Mouse (Mus musculus): ENCODE data around the gene Urgcp.

Gene Urgcp

GRCm38 (mm10) chr11:5787671-5788055 is 25.5 kb upstream of the Urgcp start:
- intact Hi-C loops (cut with DNase I): loop anchor here (5.0 kb wide), 1 partner anchor 95 kb away; no protein-coding TSS in a partner anchor

DNA sequence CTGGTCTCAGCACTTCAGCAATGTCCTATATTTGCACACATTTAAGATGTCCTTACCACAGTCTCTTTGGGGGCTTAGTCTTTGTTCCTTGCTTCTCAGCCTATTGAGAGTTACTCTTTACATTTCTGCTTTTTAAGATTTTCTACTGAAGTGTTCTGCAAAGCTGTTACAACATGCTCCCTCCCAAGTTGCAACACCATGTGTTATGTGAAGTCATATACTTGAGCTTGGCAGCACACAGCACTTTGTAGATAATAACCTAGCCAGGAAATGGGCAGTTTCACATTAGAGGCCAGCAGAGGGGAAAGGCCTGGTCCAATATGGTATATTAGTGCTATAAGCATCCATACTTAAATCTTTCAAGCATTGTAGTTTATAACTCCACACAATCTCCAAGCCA is 23.6 kb upstream of the Urgcp start:
- intact Hi-C loops (cut with DNase I): loop anchor here (5.0 kb wide), 1 partner anchor 97 kb away; no protein-coding TSS in a partner anchor

DNA sequence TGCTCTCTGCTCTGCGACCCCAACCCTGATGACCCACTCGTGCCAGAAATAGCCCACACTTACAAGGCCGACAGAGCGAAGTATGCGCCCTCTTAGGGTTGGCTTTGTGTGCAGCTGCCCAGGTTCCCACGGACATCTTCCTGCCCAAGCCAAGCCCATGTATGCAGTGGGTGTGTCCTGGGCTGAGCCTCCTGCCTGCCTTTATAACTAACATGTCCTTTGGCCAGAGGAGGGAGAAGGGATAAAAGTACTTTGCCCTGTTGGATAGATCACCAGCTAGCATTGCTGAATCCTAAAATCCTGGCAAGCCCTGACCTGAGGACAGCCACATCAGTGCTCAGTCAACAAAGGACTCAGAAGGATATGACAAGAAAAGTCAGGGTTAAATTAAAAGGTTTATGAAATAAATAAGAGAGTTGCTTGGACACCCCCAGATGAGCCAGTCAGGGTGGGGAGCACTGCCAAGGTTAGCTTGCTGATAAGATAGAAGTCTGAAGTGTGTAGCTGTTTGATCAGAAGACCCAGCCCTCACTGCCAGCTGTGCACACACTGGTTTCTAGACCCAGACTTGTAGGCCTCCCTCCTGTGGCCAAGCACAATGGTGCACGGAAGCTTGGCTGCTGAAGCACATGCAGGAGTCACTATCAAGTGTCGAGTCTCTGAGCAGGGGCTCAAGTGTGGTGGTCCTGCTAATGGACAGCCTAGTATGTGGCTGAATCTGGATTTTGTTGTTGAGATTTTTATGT is 20.2 kb upstream of the Urgcp start:
- intact Hi-C loops (cut with DNase I): no loop called here

DNA sequence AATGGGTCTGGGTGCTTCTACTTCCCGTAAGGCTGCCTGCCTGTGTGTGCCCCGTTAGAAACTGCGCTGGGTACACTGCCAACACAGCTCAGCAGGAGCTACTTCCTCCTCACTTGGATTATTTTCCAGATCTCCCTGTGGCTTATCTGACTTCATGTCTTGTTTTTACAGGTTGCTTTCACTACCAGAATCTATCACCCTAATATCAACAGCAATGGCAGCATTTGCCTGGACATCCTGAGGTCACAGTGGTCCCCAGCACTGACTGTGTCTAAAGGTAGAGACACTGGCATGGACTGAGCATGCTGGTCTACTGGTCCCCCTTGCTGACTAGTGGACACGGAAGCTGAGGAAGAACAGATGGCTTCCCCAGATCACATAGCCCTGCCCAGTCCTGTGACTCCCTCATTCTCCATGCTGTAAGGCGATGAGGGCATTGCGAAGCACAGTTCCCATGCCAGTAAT is 17.9 kb upstream of the Urgcp start:
- intact Hi-C loops (cut with DNase I): no loop called here

GRCm38 (mm10) chr11:5778481-5778880 is 16.3 kb upstream of the Urgcp start:
- intact Hi-C loops (cut with DNase I): no loop called here

GRCm38 (mm10) chr11:5766019-5766418 is 3.8 kb upstream of the Urgcp start:
- intact Hi-C loops (cut with DNase I): loop anchor here (10.0 kb wide), 1 partner anchor 281 kb away; no protein-coding TSS in a partner anchor

GRCm38 (mm10) chr11:5762633-5762982 is 432 bp upstream of the Urgcp start:
- intact Hi-C loops (cut with DNase I): loop anchor here (5.0 to 10.0 kb wide), 2 partner anchors 45 to 278 kb away; partner anchors contain the start of gene Mrps24

GRCm38 (mm10) chr11:5753755-5754154 is 8.4 kb downstream of the Urgcp start:
- intact Hi-C loops (cut with DNase I): no loop called here

GRCm38 (mm10) chr11:5744951-5745350 is 17.2 kb downstream of the Urgcp start:
- intact Hi-C loops (cut with DNase I): no loop called here

GRCm38 (mm10) chr11:5742106-5742505 is 20.1 kb downstream of the Urgcp start:
- intact Hi-C loops (cut with DNase I): no loop called here

DNA sequence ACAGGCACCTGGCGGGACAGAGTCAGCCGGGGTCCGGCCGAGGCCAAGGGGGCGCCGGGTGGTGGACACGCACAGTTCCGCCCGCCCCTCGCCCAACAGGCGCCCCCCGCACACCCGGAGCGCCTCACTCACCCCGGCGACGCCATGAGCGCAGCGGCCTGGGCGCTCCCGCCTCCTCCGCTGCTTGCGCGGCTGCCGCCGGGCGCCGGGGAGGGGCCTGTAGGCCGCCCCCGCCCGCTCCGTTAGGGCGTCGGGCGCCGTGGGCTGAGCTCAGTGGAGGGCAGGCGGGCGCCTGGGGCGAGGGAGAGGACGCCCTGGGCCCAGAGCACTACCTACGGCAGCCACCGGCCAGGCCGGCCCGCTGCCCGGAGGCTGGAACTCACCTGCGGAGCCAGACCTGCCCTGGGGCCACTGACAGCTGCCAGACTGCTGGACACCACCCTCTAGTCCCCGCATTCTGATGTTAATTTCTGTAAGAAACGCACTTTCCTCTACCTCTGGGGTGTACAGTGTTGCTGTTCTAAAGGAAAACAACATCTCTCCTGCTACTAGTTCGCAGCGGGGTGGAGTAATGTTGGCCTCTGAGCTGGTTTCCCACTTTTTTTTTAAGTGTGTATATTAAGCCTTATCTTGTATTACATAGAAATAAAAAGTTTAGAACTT is 21.1 kb downstream of the Urgcp start:
- intact Hi-C loops (cut with DNase I): no loop called here

- intact Hi-C loops (cut with DNase I): no loop called here
These were observed 21.6 kb downstream of the Urgcp start for GRCm38 (mm10) chr11:5740599-5740964.

DNA sequence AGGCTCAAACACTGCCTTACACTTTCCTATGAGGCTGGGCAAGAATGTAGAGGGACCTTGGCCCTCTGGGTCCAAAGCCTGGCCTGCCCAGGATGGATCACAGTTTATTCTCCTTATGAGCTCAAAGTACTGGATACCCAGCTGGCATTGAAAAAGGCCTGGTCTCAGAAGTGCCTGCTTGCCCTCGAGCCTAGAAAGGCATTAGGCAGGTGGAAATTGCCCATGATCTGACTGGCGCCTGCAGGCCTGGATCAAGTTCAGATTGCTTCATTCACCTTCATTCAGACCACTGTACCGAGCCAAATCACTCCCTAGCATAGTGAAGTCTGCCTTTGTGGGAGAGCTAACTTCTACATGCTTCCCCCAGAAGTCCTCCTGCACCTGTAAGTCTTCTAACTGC is 22.3 kb downstream of the Urgcp start:
- intact Hi-C loops (cut with DNase I): no loop called here

DNA sequence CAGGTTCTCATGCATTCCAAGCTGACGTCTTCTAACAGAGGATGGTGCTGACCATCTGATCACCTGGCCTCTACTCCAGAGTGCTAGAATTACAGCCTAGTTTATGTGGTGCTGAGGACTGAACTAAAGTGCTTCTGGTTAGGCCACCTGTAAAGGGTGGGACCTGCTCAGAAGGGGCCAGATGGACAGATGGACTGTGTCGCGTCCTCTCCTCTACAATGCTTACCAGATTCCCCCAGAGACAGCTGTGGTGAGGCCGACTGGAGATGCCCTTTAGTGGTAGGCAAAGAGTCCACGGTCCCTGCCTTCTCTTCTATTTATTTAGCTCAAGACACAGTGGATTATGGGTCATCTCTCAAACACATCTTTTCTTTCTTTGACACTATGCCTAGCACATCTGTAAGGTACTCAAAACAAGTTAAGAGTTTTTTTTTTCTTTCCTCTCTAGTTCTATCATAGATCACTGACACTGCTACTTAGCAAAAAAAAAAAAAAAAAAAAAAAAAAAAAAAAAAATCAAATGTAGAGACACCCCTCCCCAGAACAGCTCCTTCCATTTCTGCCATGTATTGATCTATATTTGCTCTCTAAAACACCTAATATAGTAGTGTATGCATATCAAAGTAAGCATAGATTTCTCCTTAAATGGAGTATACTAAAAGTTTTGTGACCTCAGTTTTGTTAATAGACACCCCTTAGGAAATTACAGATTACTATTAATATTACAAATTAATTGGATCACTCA is 23.1 kb downstream of the Urgcp start:
- intact Hi-C loops (cut with DNase I): no loop called here

DNA sequence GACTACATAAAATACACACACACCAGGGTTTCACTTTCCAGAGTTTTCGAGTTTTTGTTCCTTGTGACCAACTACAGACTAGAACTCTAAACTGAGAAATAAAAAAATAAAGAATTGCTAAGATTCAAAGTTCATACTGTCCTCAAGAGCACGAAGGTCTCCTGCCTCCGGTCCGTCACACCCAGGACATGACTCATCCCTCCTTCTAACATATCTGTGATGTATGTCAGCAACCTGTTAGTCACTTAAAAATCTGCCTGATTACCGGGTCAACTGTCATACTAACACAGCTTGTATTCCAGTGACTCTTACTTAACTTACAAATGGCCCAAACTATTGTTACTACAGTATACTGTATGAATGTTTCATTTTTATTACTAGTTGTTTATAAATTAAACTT is 25.0 kb downstream of the Urgcp start:
- intact Hi-C loops (cut with DNase I): no loop called here

DNA sequence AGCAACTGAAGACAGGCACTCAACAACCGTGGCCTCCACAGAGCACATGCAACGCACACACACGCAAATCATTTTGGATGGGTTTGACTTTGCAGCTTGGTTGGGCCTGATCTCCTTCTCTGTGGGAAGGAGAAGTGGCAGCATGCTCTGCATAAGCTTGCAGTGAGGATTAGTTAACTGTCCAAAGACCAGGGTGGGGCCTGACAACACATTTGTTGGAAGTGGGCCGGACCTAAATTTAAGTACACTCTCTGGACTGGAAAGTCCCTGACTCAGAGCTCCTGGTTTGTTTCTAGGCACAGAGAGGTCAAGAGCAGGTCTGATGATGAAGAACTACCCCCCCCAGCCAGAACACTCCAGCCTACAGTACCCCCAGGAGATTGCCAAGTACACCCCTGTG is 27.9 kb downstream of the Urgcp start:
- intact Hi-C loops (cut with DNase I): no loop called here

DNA sequence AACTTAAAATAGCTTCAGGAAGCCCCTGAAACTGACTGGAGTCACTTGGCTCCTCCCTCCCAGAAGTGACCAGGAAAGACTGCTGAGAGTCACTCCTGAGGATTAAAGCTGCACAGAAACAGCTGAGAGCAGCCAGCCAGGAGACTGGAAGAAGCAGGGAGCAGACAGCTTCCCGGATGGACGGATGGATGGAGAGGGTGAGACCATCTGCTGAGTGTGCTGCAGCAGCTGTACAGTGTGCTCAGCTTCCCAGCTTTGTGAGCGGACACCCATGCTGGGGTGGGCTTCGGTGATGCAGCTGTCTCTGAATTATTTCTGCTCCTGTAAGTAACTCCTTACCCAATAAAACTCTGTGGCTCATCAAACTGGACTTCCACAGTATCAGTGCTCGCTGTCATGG is 29.8 kb downstream of the Urgcp start:
- intact Hi-C loops (cut with DNase I): no loop called here

DNA sequence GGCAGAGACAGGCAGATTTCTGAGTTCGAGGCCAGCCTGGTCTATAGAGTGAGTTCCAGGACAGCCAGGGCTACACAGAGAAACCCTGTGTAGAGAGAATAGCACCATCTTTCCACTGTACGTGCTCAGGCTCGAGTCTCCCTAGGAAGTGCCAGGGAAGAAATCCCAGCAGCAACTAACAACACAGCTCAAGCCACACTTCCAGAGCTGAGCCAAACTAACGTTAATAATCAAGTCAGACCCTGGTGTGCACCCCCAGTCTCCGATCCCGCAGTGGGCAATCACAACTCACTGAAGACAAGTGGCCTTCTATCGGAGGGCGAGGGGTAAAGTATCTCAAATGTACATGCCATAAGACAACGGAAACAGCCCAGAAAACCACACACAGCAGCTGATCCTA is 32.6 kb downstream of the Urgcp start:
- intact Hi-C loops (cut with DNase I): no loop called here

GRCm38 (mm10) chr11:5718611-5719354 is 43.4 kb downstream of the Urgcp start:
- intact Hi-C loops (cut with DNase I): loop anchor here (5.0 kb wide), 1 partner anchor 44 kb away; the partner anchor contains the start of gene Urgcp

- intact Hi-C loops (cut with DNase I): loop anchor here (5.0 kb wide), 1 partner anchor 45 kb away; the partner anchor contains the start of gene Urgcp
These were observed 45.1 kb downstream of the Urgcp start for GRCm38 (mm10) chr11:5716938-5717705.
